Mouse (Mus musculus) C2C12 (cell line): ENCODE measurements around the gene Pla2g4d. TPM values are rescaled to one million over a fixed set of nuclear protein-coding genes. Genes with fewer than 3 reads are reported as not detected.

Source experiments
- H3K27me3 ChIP-seq: one replicate; pipeline ENCODE4 v1.6.1; 2011; ENCODE audit not compliant: control insufficient read depth, insufficient read depth, insufficient read length
- H3K36me3 ChIP-seq: one replicate; pipeline ENCODE4 v1.6.1; 2011; ENCODE audit not compliant: control insufficient read depth, insufficient read depth
- H3K4me3 ChIP-seq: one replicate; pipeline ENCODE4 v1.5.1; 2011; ENCODE audit warnings: mild to moderate bottlenecking, control low read depth; ENCODE audit not compliant: poor library complexity, insufficient read depth, severe bottlenecking
- H3K79me2 ChIP-seq: one replicate; pipeline ENCODE4 v1.6.1; 2011; ENCODE audit not compliant: control insufficient read depth, insufficient read depth
- H3K79me3 ChIP-seq: one replicate; pipeline ENCODE4 v1.6.1; 2011; ENCODE audit warnings: low read depth, control low read depth
- H3ac ChIP-seq: one replicate; pipeline ENCODE3; 2011; ENCODE audit warnings: low read depth; ENCODE audit not compliant: control insufficient read depth, insufficient read length
- CEBPB ChIP-seq: IDR thresholded peaks from one replicate; pipeline ENCODE4 v1.6.1; 2011; ENCODE audit warnings: low read depth, mild to moderate bottlenecking, control low read depth, moderate library complexity
- CTCF ChIP-seq: IDR thresholded peaks from one replicate; pipeline ENCODE4 v1.5.1; 2011; ENCODE audit not compliant: control insufficient read depth, insufficient read depth, insufficient read length
- FOSL1 ChIP-seq: IDR thresholded peaks from one replicate; pipeline ENCODE4 v1.8.0; 2011; ENCODE audit warnings: mild to moderate bottlenecking, low read length; ENCODE audit not compliant: poor library complexity, insufficient read depth, severe bottlenecking
- MAX ChIP-seq: IDR thresholded peaks from one replicate; pipeline ENCODE4 v1.6.1; 2011; ENCODE audit warnings: mild to moderate bottlenecking, control low read depth
- MYOD1 ChIP-seq: IDR thresholded peaks from one replicate; pipeline ENCODE4 v1.6.1; 2011; ENCODE audit warnings: low read depth; ENCODE audit not compliant: control insufficient read depth, insufficient read length
- MYOG ChIP-seq: IDR thresholded peaks from one replicate; pipeline ENCODE4 v1.6.1; 2011; ENCODE audit not compliant: control insufficient read depth, insufficient read length; ENCODE audit errors: extremely low read depth
- USF1 ChIP-seq: IDR thresholded peaks from one replicate; pipeline ENCODE4 v1.6.1; 2011; ENCODE audit warnings: low read depth, mild to moderate bottlenecking, control low read depth, moderate library complexity
- polyA plus RNA-seq: library from polyadenylated mRNA; unstranded; fragments of >200 nt; fragmentation: generic; extraction: Trizol; gene quantifications from one replicate; pipeline ENCODE4 v1.2.1, GENCODE M21; 2012; ENCODE audit warnings: missing spikeins

Gene Pla2g4d
- polyA plus RNA-seq, 1 experiment: not detected

GRCm38 (mm10) chr2:120261346-120261745 is 27.7 kb downstream of the Pla2g4d start:
- Histone ChIP-seq H3K36me3 (no peaks in the 10 kb centered on the region), H3K79me3 (no peaks in the 10 kb centered on the region), H3ac (no peak overlapping the region), H3K79me2 (no peaks in the 10 kb centered on the region), H3K27me3 (peaks cover 10% of the 10 kb centered on the region), H3K4me3 (no peak overlapping the region)
- TF ChIP-seq USF1 (no peak), FOSL1 (no peak), MYOD1 (no peak), CTCF (no peak), CEBPB (no peak), MAX (no peak), MYOG (no peak)

DNA sequence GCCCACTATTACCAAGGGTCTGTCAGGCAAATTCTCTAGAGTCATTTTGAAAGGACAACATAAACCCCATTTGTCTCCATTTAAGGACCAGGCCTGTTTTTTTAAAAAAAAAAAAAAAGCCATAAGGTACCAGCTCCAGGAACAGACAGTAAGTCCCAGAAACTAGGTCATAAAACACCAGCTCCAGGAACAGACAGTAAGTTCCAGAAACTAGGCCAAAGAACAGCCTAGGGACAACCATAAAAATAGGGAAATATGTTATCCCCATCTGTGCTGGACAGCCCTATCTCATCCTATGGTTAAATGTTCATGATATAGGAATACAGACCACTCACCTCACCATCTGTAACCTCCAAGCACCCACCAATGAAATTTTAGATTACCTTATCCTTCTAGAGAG is 32.7 kb downstream of the Pla2g4d start:
- H3K79me3 ChIP-seq: no peaks in the 10 kb centered on the region
- H3ac ChIP-seq: no peak overlapping the region
- H3K4me3 ChIP-seq: no peak overlapping the region
- TF ChIP-seq CTCF (no peak), FOSL1 (no peak), MYOG (no peak), CEBPB (no peak), USF1 (no peak), MAX (no peak), MYOD1 (no peak)
- no peaks in the 10 kb centered on the region for H3K79me2 ChIP-seq
- H3K36me3 ChIP-seq: no peaks in the 10 kb centered on the region
- peaks cover 7% of the 10 kb centered on the region for H3K27me3 ChIP-seq

DNA sequence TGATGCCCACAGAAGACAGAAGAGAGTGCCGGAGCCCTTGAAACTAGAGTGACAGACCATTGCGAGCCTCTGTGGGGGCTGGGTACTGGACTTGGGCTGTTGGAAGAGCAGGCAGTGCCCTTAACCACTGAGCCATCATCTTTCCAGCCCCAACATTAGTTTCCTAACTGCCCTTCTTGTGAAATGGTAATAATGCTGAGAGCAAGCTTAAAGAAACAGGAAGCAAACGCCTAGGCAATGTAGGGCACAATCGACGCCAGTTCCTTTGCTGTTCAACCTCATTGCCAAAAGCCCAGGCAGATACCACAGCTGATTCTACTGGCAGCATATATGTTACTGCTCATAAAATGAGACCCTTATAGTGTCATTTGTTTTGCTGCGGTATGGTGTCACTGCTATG is 36.4 kb downstream of the Pla2g4d start:
- Histone ChIP-seq H3K79me2 (no peaks in the 10 kb centered on the region), H3ac (no peak overlapping the region), H3K27me3 (peaks cover 7% of the 10 kb centered on the region), H3K79me3 (no peaks in the 10 kb centered on the region), H3K4me3 (no peak overlapping the region), H3K36me3 (no peaks in the 10 kb centered on the region)
- TF ChIP-seq MAX (no peak), CEBPB (no peak)

- no peak for TF ChIP-seq MYOG
- TF ChIP-seq CEBPB: no peak
- TF ChIP-seq FOSL1: no peak
- no peak for TF ChIP-seq CTCF
- TF ChIP-seq MAX: no peak
- TF ChIP-seq USF1: no peak
- no peak for TF ChIP-seq MYOD1
- no peaks in the 10 kb centered on the region for H3K36me3 ChIP-seq
These were observed 43.5 kb downstream of the Pla2g4d start for GRCm38 (mm10) chr2:120245421-120246016.

DNA sequence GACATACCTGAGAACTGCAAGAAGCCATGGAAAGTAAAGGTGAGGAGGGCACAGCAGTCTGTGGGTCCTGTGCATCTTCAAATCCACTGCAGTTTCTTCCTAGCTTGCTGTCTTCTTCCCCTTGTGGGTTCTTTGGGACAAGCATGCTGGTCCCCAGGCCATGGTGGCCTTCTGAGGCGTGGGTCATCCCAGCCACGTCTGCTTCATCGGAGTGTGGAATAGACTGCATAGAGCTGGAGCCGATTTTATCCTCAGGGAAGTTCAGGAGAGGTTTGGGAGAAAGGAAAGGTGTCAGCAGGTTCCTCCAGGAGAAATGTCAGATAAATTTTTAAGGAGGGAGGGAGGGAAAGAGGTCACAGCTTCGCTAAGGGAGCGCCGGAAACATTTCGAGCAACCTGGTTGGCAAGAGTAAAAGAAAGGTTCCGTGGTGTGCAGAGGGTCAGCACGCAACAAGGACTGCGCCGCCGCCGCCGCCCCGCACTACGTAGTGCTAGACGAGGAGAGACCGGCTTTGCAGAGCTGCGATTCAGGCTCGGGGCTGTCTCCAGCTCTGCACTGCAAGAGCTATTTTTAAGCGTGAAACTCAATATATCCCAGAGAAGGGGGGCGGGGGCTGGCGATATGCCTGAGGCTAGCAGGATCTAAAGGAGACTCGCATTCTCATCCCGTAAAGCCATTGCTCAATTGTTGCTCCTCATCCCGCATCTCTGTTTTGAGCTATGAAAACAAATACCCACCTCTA is 44.1 kb downstream of the Pla2g4d start, which contains the start of gene Pla2g4e:
TSS of gene Pla2g4e (minus strand) at position 657 of the 742 bp plus-strand sequence.
- Histone ChIP-seq H3K4me3 (no peak within 1 kb of the TSS), H3K79me3 (no peaks in the 10 kb centered on the region), H3ac (no peak within 1 kb of the TSS), H3K36me3 (no peaks in the 10 kb centered on the region), H3K79me2 (no peaks in the 10 kb centered on the region), H3K27me3 (peaks cover 16% of the 10 kb centered on the region)
- TF ChIP-seq MYOG (no peak), MAX (no peak), CTCF (no peak)

More at GRCm38 (mm10) chr2:120245421-120246016, 43.5 kb downstream of the Pla2g4d start:
- peaks cover 16% of the 10 kb centered on the region for H3K27me3 ChIP-seq
- H3K79me2 ChIP-seq: no peaks in the 10 kb centered on the region
- H3K4me3 ChIP-seq: no peak overlapping the region
- no peak overlapping the region for H3ac ChIP-seq
- no peaks in the 10 kb centered on the region for H3K79me3 ChIP-seq

- Histone ChIP-seq H3K4me3 (no peak overlapping the region), H3K79me2 (no peaks in the 10 kb centered on the region), H3K27me3 (peaks cover 17% of the 10 kb centered on the region), H3K79me3 (no peaks in the 10 kb centered on the region), H3K36me3 (no peaks in the 10 kb centered on the region), H3ac (no peak overlapping the region)
- TF ChIP-seq CEBPB: no peak
- TF ChIP-seq USF1: no peak
- no peak for TF ChIP-seq CTCF
- TF ChIP-seq MAX: no peak
- no peak for TF ChIP-seq MYOG
- no peak for TF ChIP-seq MYOD1
- TF ChIP-seq FOSL1: no peak
These were observed 45.0 kb downstream of the Pla2g4d start for GRCm38 (mm10) chr2:120243995-120244394.
